ENCODE assay signal across 24 mouse cellular contexts in genomic region chr17:35597399-35597798, GRCm38 (mm10). TPM values are rescaled to one million over a fixed set of nuclear protein-coding genes. Genes with fewer than 3 reads are reported as not detected.
"Had no signal": no experiment of that assay in that cellular context is flagged by ENCODE, and none has a peak within 500 bp of the region (broad histone marks: within the 10 kb centered on the region; RNA-seq: fewer than 3 reads in every experiment).

No protein-coding gene starts in this region.

- H3K36me3 ChIP-seq: neural tube, embryonic 12.5 days; neural tube, embryonic 13.5 days; neural tube, embryonic 15.5 days had no signal

- H3K4me3 ChIP-seq: neural tube, embryonic 12.5 days; neural tube, embryonic 13.5 days; neural tube, embryonic 15.5 days had no signal

- H3K27ac ChIP-seq: neural tube, embryonic 12.5 days; neural tube, embryonic 13.5 days; neural tube, embryonic 15.5 days had no signal

- H3K4me1 ChIP-seq: neural tube, embryonic 12.5 days; neural tube, embryonic 13.5 days; neural tube, embryonic 15.5 days had no signal

- H3K4me2 ChIP-seq: neural tube, embryonic 12.5 days; neural tube, embryonic 13.5 days; neural tube, embryonic 15.5 days had no signal

- H3K9me3 ChIP-seq: neural tube, embryonic 13.5 days; neural tube, embryonic 15.5 days had no signal

- H3K9ac ChIP-seq: neural tube, embryonic 12.5 days; neural tube, embryonic 13.5 days; neural tube, embryonic 15.5 days had no signal

- H3K27me3 ChIP-seq: neural tube, embryonic 12.5 days; neural tube, embryonic 13.5 days had no signal

- DNase-seq: retina, postnatal 1 day; right cerebral cortex, adult 18-20 months; right cerebral cortex, postnatal 14 days; right cerebral cortex, postnatal 25 days; right cerebral cortex, postnatal 4 days; spleen, adult 18-20 months; thymus, adult 18-20 months; thymus, adult 2 months; thymus, postnatal 14 days; thymus, postnatal 25 days; thymus, postnatal 36 days; thymus, postnatal 4 days had no signal

RNA-seq across cellular contexts. Expression of gene Sfta2, which starts 4.0 kb away (rescaled TPM):
- total RNA-seq: neutrophil, adult 5-6 weeks had no signal
- polyA plus RNA-seq: neural tube, embryonic 11.5 days; neural tube, embryonic 12.5 days; neural tube, embryonic 13.5 days; neural tube, embryonic 14.5 days; neural tube, embryonic 15.5 days; small intestine, adult 2 months; spleen, adult 2 months; testis, adult 2 months; thymus, postnatal 0 days; urinary bladder, adult 2 months had no signal

RNA-seq across cellular contexts. Expression of gene Gm9573, which starts 29.0 kb away (rescaled TPM):
- polyA plus RNA-seq: neural tube, embryonic 11.5 days; neural tube, embryonic 12.5 days; neural tube, embryonic 13.5 days; neural tube, embryonic 14.5 days; neural tube, embryonic 15.5 days; small intestine, adult 2 months; spleen, adult 2 months; stomach, embryonic 14.5 days; testis, adult 2 months; urinary bladder, adult 2 months had no signal

RNA-seq across cellular contexts. Expression of gene 2300002M23Rik, which starts 30.1 kb away (rescaled TPM):
- total RNA-seq: neutrophil, adult 5-6 weeks had no signal
- polyA plus RNA-seq: neural tube, embryonic 11.5 days; neural tube, embryonic 12.5 days; neural tube, embryonic 13.5 days; neural tube, embryonic 14.5 days; neural tube, embryonic 15.5 days; small intestine, adult 2 months; spleen, adult 2 months; stomach, embryonic 14.5 days; testis, adult 2 months; urinary bladder, adult 2 months had no signal

RNA-seq across cellular contexts. Expression of gene Cdsn, which starts 45.5 kb away (rescaled TPM):
- total RNA-seq: neutrophil, adult 5-6 weeks had no signal
- polyA plus RNA-seq: neural tube, embryonic 12.5 days; neural tube, embryonic 13.5 days had no signal

RNA-seq across cellular contexts. Expression of gene Mucl3, which starts 46.1 kb away (rescaled TPM):
- total RNA-seq: neutrophil, adult 5-6 weeks had no signal
- polyA plus RNA-seq: neural tube, embryonic 11.5 days; neural tube, embryonic 12.5 days; neural tube, embryonic 14.5 days; neural tube, embryonic 15.5 days; spleen, adult 2 months had no signal
